9 mouse cellular contexts compared by ENCODE assay signal in genomic region chr11:119558870-119559610, GRCm38 (mm10). TPM values are rescaled to one million over a fixed set of nuclear protein-coding genes. Genes with fewer than 3 reads are reported as not detected.
A peak's percentile ranks its signal among the peaks of the same experiment; 100 is the strongest.
DNase-seq lines count a peak whose midpoint lies in the region; ATAC-seq and TF ChIP-seq lines count a peak whose summit lies in the region.
"Had no signal": no experiment of that assay in that cellular context is flagged by ENCODE, and none has a peak within 500 bp of the region (broad histone marks: within the 10 kb centered on the region; RNA-seq: fewer than 3 reads in every experiment).

No protein-coding gene starts in this region.

- in situ Hi-C loops in CH12.LX (cut with MboI; ENCODE audit: low pct_ligation_motif_present, low pct_unique_long_range_greater_than_20kb, low sequenced_read_pairs) = no loop called here
- in situ Hi-C loops in ES-E14 (cut with MboI; ENCODE audit: low sequenced_read_pairs in 2 of 2, unreplicated experiment in 2 of 2) = no loop called here

- WGBS in forebrain, embryonic 14.5 days = 2% methylated on average over 9 of the region's 9 CpGs
- 10% methylated on average over 9 of the region's 9 CpGs for WGBS in midbrain, embryonic 10.5 days

- H3K27me3 ChIP-seq in CH12.LX (replicated peaks) = peaks cover 90% of the 10 kb centered on the region
- no peaks in the 10 kb centered on the region for H3K27me3 ChIP-seq in forebrain, embryonic 14.5 days (replicated peaks; ENCODE audit: control insufficient read depth, insufficient read depth, low read length)
- H3K27me3 ChIP-seq in midbrain, embryonic 10.5 days (ENCODE audit: low read depth, poor library complexity, severe bottlenecking) = peaks cover 99% of the 10 kb centered on the region

- no peak for TF ChIP-seq RAD21 in CH12.LX (IDR thresholded peaks at IDR 0.05; ENCODE audit: low read depth, low read length)

- H3K9ac ChIP-seq in CH12.LX (ENCODE audit: insufficient read depth, low read depth) (no peak overlapping the region), ES-E14 (ENCODE audit: insufficient read depth, low read depth, low read length, poor library complexity, severe bottlenecking) (no peak overlapping the region)
- peak overlapping the region; percentile 21; the same call in 1 of the 2 replicates for H3K9ac ChIP-seq in forebrain, embryonic 14.5 days (ENCODE audit: low read length)
- H3K9ac ChIP-seq: liver, embryonic 12.5 days had no signal

- dilution Hi-C loops in CH12.LX (cut with MboI; ENCODE audit: extremely low pct_ligation_motif_present, extremely low pct_unique_long_range_greater_than_20kb, low sequenced_read_pairs) = no loop called here

- H3K79me2 ChIP-seq in CH12.LX (replicated peaks; ENCODE audit: control insufficient read depth, extremely low read depth, insufficient read depth, poor library complexity, severe bottlenecking) = no peaks in the 10 kb centered on the region

- H3K4me3 ChIP-seq in CH12.LX (replicated peaks in 1 of 3; ENCODE audit: low read depth in 2 of 3, low read length in 2 of 3, poor library complexity in 1 of 3) = no peak overlapping the region
- H3K4me3 ChIP-seq in ES-E14 (ENCODE audit: insufficient read depth in 1 of 2, low read depth in 1 of 2, low read length in 2 of 2, poor library complexity in 1 of 2, severe bottlenecking in 1 of 2) = peak overlapping the region in 1 of 2 experiments; percentile 23; a peak in 1 of 4 replicates
- H3K4me3 ChIP-seq in forebrain, embryonic 14.5 days (ENCODE audit: low read depth, low read length) = no peak overlapping the region
- peak overlapping the region; percentile 39 for H3K4me3 ChIP-seq in midbrain, embryonic 10.5 days
- H3K4me3 ChIP-seq: liver, embryonic 12.5 days had no signal

- no peak overlapping the region for H3K27ac ChIP-seq in CH12.LX (ENCODE audit: insufficient read depth, low read depth)
- H3K27ac ChIP-seq in ES-E14 (ENCODE audit: insufficient read depth, low read depth, low read length, poor library complexity, severe bottlenecking) = no peak overlapping the region; the same call in 1 of the 2 replicates
- H3K27ac ChIP-seq in forebrain, embryonic 14.5 days (ENCODE audit: low read depth, low read length) = peak overlapping the region; percentile 73
- H3K27ac ChIP-seq in midbrain, embryonic 10.5 days (replicated peaks) = peak overlapping the region; percentile 85
- H3K27ac ChIP-seq: liver, embryonic 12.5 days had no signal

- no peak overlapping the region for H3K4me2 ChIP-seq in CH12.LX (ENCODE audit: insufficient read depth, low read depth, poor library complexity, severe bottlenecking)
- H3K4me2 ChIP-seq in forebrain, embryonic 14.5 days (ENCODE audit: low read length) = peak overlapping the region; percentile 19; the same call in 1 of the 2 replicates
- H3K4me2 ChIP-seq: liver, embryonic 12.5 days had no signal

- H3K4me1 ChIP-seq in CH12.LX (ENCODE audit: control insufficient read depth in 1 of 2, insufficient read depth in 2 of 2) (peaks cover 0 to 3% of the 10 kb centered on the region in 2 experiments; a peak in 1 of 4 replicates), ES-E14 (ENCODE audit: control insufficient read depth in 2 of 2, insufficient read depth in 2 of 2, low read length in 2 of 2, poor library complexity in 1 of 2) (peaks cover 3 to 23% of the 10 kb centered on the region in 2 experiments; a peak in 3 of 4 replicates)
- peaks cover 24% of the 10 kb centered on the region for H3K4me1 ChIP-seq in forebrain, embryonic 14.5 days (ENCODE audit: control insufficient read depth, insufficient read depth, low read length)
- H3K4me1 ChIP-seq in midbrain, embryonic 10.5 days = peaks cover 43% of the 10 kb centered on the region
- H3K4me1 ChIP-seq: liver, embryonic 12.5 days had no signal

- ATAC-seq in forebrain, embryonic 14.5 days = peak; percentile 70
- ATAC-seq: liver, embryonic 12.5 days had no signal

- no peak for TF ChIP-seq CTCF in CH12.LX (conservative IDR thresholded peaks at IDR 0.05 in 1 of 2, IDR thresholded peaks at IDR 0.05 in 1 of 2; ENCODE audit: low read depth in 2 of 2, low read length in 2 of 2)

- H3K36me3 ChIP-seq in CH12.LX (replicated peaks in 1 of 2; ENCODE audit: control insufficient read depth in 1 of 2, insufficient read depth in 1 of 2, low read length in 1 of 2) = no peaks in the 10 kb centered on the region
- no peaks in the 10 kb centered on the region for H3K36me3 ChIP-seq in ES-E14 (ENCODE audit: control insufficient read depth, insufficient read depth, low read length, poor library complexity, severe bottlenecking)
- no peaks in the 10 kb centered on the region for H3K36me3 ChIP-seq in forebrain, embryonic 14.5 days (ENCODE audit: control insufficient read depth, insufficient read depth, low read length)
- H3K36me3 ChIP-seq in midbrain, embryonic 10.5 days = no peaks in the 10 kb centered on the region
- H3K36me3 ChIP-seq: liver, embryonic 12.5 days had no signal

- H3K9me3 ChIP-seq in CH12.LX (replicated peaks; ENCODE audit: low read length) = no peaks in the 10 kb centered on the region
- H3K9me3 ChIP-seq in ES-E14 (ENCODE audit: control insufficient read depth, insufficient read depth, low read depth, low read length) = no peaks in the 10 kb centered on the region
- H3K9me3 ChIP-seq in forebrain, embryonic 14.5 days (replicated peaks; ENCODE audit: control insufficient read depth, low read length) = no peaks in the 10 kb centered on the region
- no peaks in the 10 kb centered on the region for H3K9me3 ChIP-seq in midbrain, embryonic 10.5 days (replicated peaks)
- H3K9me3 ChIP-seq: liver, embryonic 12.5 days had no signal

- no peak for DNase-seq in CH12.LX (ENCODE audit: extremely low read depth)
- DNase-seq in ES-E14 (ENCODE audit: low read depth, low spot score) = peak; percentile 13
- peak; percentile 74 for DNase-seq in forebrain, embryonic 14.5 days (ENCODE audit: low spot score)
- peak; percentile 65 for DNase-seq in midbrain, embryonic 10.5 days (ENCODE audit: low spot score)
- no peak for DNase-seq in B cell, adult 2 months
- no peak for DNase-seq in urinary bladder, adult 18-20 months (ENCODE audit: low spot score in 2 of 2)
- no peak for DNase-seq in cerebellum, adult 9-11 months
- no peak for DNase-seq in kidney, adult 9 months

- TF ChIP-seq POLR2A in CH12.LX (IDR thresholded peaks at IDR 0.05; ENCODE audit: low read depth, low read length) = no peak

- no peak for TF ChIP-seq EP300 in CH12.LX (IDR thresholded peaks at IDR 0.05; ENCODE audit: low read length)

TF ChIP-seq in CH12.LX, 34 proteins besides CTCF, POLR2A, EP300 and RAD21 (continues in another document):
- TF ChIP-seq JUND (conservative IDR thresholded peaks at IDR 0.05; ENCODE audit: low read depth, low read length) (no peak), TBP (conservative IDR thresholded peaks at IDR 0.05; ENCODE audit: low read depth, low read length) (no peak), SIN3A (IDR thresholded peaks at IDR 0.05; ENCODE audit: low read length) (no peak), ZNF384 (IDR thresholded peaks at IDR 0.05; ENCODE audit: low read depth, low read length) (no peak), UBTF (IDR thresholded peaks at IDR 0.05; ENCODE audit: low read depth, low read length) (no peak), NELFE (IDR thresholded peaks at IDR 0.05; ENCODE audit: low read depth, low read length) (no peak), JUN (IDR thresholded peaks at IDR 0.05; ENCODE audit: insufficient read depth, low read depth, low read length) (no peak), NRF1 (IDR thresholded peaks at IDR 0.05; ENCODE audit: low read depth, low read length) (no peak), ZC3H11A (IDR thresholded peaks at IDR 0.05; ENCODE audit: low read depth, low read length) (no peak), CHD2 (IDR thresholded peaks at IDR 0.05; ENCODE audit: low read length) (no peak), CHD1 (IDR thresholded peaks at IDR 0.05; ENCODE audit: low read depth, low read length) (no peak), BHLHE40 (IDR thresholded peaks at IDR 0.05; ENCODE audit: low read depth, low read length) (peak; percentile 19; the same call in 1 of the 2 replicates), USF1 (IDR thresholded peaks at IDR 0.05; ENCODE audit: low read depth, low read length) (peak; percentile 38), ETS1 (conservative IDR thresholded peaks at IDR 0.05; ENCODE audit: low read depth, low read length) (no peak)

TF ChIP-seq in ES-E14, 5 proteins besides CTCF, POLR2A, EP300 and RAD21:
- no peak for TF ChIP-seq MAFK (IDR thresholded peaks at IDR 0.05; ENCODE audit: insufficient read depth, low read depth, low read length)
- TF ChIP-seq HCFC1 (IDR thresholded peaks at IDR 0.05; ENCODE audit: borderline replicate concordance, insufficient read depth, low read length) = no peak
- TF ChIP-seq ZC3H11A (IDR thresholded peaks at IDR 0.05; ENCODE audit: borderline replicate concordance, low read depth, low read length) = no peak
- no peak for TF ChIP-seq CHD2 (IDR thresholded peaks at IDR 0.05; ENCODE audit: low read depth, low read length)
- no peak for TF ChIP-seq ZNF384 (IDR thresholded peaks at IDR 0.05; ENCODE audit: low read depth, low read length)
TF ChIP-seq in ES-E14: peak in this region for 0.

RNA-seq across cellular contexts. Expression of gene Nptx1, which starts 11.5 kb away (rescaled TPM):
- total RNA-seq in CH12.LX (2012; rRNA removed) (under 0.01 TPM in 1 of 2 replicates, not detected in the other), CH12.LX (2014; rRNA removed) (not detected in 2 replicates), ES-E14 (2012; rRNA removed) (0.79 and 0.80 TPM in 2 replicates)
- polyA plus RNA-seq in CH12.LX (2012; ENCODE audit: insufficient read length, low read depth) = not detected in 2 replicates
- polyA plus RNA-seq in forebrain, embryonic 14.5 days (2014; fragmentation: Nextera tagmentation; extraction: Ambion mirVana) = 4.1 and 6.7 TPM in 2 replicates
- polyA plus RNA-seq in midbrain, embryonic 10.5 days (2016; fragmentation: Nextera tagmentation; extraction: Ambion mirVana) = 1.1 and 1.6 TPM in 2 replicates

RNA-seq across cellular contexts. Expression of gene Rptor, which starts 43.7 kb away (rescaled TPM):
- total RNA-seq in CH12.LX (2012; rRNA removed) (26.7 and 29.3 TPM in 2 replicates), CH12.LX (2014; rRNA removed) (8.3 and 10.3 TPM in 2 replicates), ES-E14 (2012; rRNA removed) (59.7 and 61.6 TPM in 2 replicates)
- 28.3 and 33.1 TPM in 2 replicates for polyA plus RNA-seq in CH12.LX (2012; ENCODE audit: insufficient read length, low read depth)
- 7.0 and 9.3 TPM in 2 replicates for polyA plus RNA-seq in forebrain, embryonic 14.5 days (2014; fragmentation: Nextera tagmentation; extraction: Ambion mirVana)
- polyA plus RNA-seq in midbrain, embryonic 10.5 days (2016; fragmentation: Nextera tagmentation; extraction: Ambion mirVana) = 11.0 and 12.1 TPM in 2 replicates

Comparison
In these comparisons a context has a peak if more than half of its experiments do, and no peak if none do; other contexts are left out.
1. DNase-seq: peak in ES-E14 (single experiment), forebrain, embryonic 14.5 days (single experiment) and midbrain, embryonic 10.5 days (single experiment); none in CH12.LX (single experiment), B cell, adult 2 months (0 of 2), urinary bladder, adult 18-20 months (0 of 2), cerebellum, adult 9-11 months (single experiment) and kidney, adult 9 months (single experiment).
2. H3K27ac ChIP-seq: peak in forebrain, embryonic 14.5 days (single experiment) and midbrain, embryonic 10.5 days (single experiment); none in CH12.LX (single experiment) and ES-E14 (single experiment).